Mouse (Mus musculus) lung, postnatal 14 days (tissue): ENCODE measurements around the gene Stra6l.

Source experiments
- DNase-seq: peaks from one replicate; pipeline ENCODE4 v3.0.0; 2021

The Stra6l gene

GRCm38 (mm10) chr4:45846263-45846662 is 2.2 kb upstream of the Stra6l start:
- no peak for DNase-seq

GRCm38 (mm10) chr4:45848825-45849156 is 327 bp downstream of the Stra6l start:
- no peak for DNase-seq

GRCm38 (mm10) chr4:45849419-45849818 is 955 bp downstream of the Stra6l start:
- no peak for DNase-seq

GRCm38 (mm10) chr4:45851640-45852051 is 3.2 kb downstream of the Stra6l start:
- peak; percentile 31 for DNase-seq

GRCm38 (mm10) chr4:45853496-45854246 is 5.2 kb downstream of the Stra6l start:
- peak; percentile 5 for DNase-seq

- peak; percentile 83 for DNase-seq
Measured at GRCm38 (mm10) chr4:45855803-45856424, 7.5 kb downstream of the Stra6l start.

GRCm38 (mm10) chr4:45861160-45861559 is 12.7 kb downstream of the Stra6l start:
- DNase-seq, result no peak

GRCm38 (mm10) chr4:45867416-45867815 is 19.0 kb downstream of the Stra6l start:
- DNase-seq, result no peak

GRCm38 (mm10) chr4:45869021-45869815 is 20.8 kb downstream of the Stra6l start:
- DNase-seq, result no peak

GRCm38 (mm10) chr4:45872147-45872546 is 23.7 kb downstream of the Stra6l start:
- DNase-seq, result no peak

GRCm38 (mm10) chr4:45878929-45879328 is 30.5 kb downstream of the Stra6l start:
- peak; percentile 56 for DNase-seq

- no peak for DNase-seq
Measured at GRCm38 (mm10) chr4:45882521-45882920, 34.1 kb downstream of the Stra6l start.

- DNase-seq, result no peak
Measured at GRCm38 (mm10) chr4:45883250-45883649, 34.8 kb downstream of the Stra6l start.

- no peak for DNase-seq
Measured at GRCm38 (mm10) chr4:45889487-45889886, 41.0 kb downstream of the Stra6l start.

GRCm38 (mm10) chr4:45890066-45890761 is 41.8 kb downstream of the Stra6l start, which contains the start of gene Ccdc180:
TSS of gene Ccdc180 (plus strand) at chr4:45890303.
- DNase-seq, result peak; percentile 77

GRCm38 (mm10) chr4:45896425-45897081 is 48.1 kb downstream of the Stra6l start:
- DNase-seq, result no peak

GRCm38 (mm10) chr4:45898413-45898812 is 49.9 kb downstream of the Stra6l start:
- no peak for DNase-seq

- no peak for DNase-seq
Measured at GRCm38 (mm10) chr4:45909256-45909655, 60.8 kb downstream of the Stra6l start.

GRCm38 (mm10) chr4:45909924-45910323 is 61.5 kb downstream of the Stra6l start:
- no peak for DNase-seq

GRCm38 (mm10) chr4:45911256-45911655 is 62.8 kb downstream of the Stra6l start:
- DNase-seq, result no peak

GRCm38 (mm10) chr4:45911876-45912275 is 63.4 kb downstream of the Stra6l start:
- DNase-seq, result no peak

GRCm38 (mm10) chr4:45917091-45917490 is 68.6 kb downstream of the Stra6l start:
- peak; percentile 8 for DNase-seq
